Mouse (Mus musculus): Measurements from ENCODE around the gene Tnfrsf17.

GRCm38 (mm10) chr16:11305531-11305930 is 8.1 kb upstream of the Tnfrsf17 start:
- TF ChIP-seq CTCF (IDR thresholded peaks at IDR 0.05; ENCODE audit: insufficient read depth, low read depth, low read length) (no peak), POLR2A (IDR thresholded peaks at IDR 0.05; ENCODE audit: insufficient read depth, low read depth, low read length) (no peak)
